Mouse (Mus musculus) 3T3-L1 (cell line): ENCODE measurements around the gene Max.
A peak's percentile ranks its signal among the peaks of the same experiment; 100 is the strongest.

Experiments
- DNase-seq: peaks from one replicate; pipeline ENCODE4 v3.0.0-alpha.2; 2015; ENCODE audit warnings: low read depth, low spot score

The Max gene

DNA sequence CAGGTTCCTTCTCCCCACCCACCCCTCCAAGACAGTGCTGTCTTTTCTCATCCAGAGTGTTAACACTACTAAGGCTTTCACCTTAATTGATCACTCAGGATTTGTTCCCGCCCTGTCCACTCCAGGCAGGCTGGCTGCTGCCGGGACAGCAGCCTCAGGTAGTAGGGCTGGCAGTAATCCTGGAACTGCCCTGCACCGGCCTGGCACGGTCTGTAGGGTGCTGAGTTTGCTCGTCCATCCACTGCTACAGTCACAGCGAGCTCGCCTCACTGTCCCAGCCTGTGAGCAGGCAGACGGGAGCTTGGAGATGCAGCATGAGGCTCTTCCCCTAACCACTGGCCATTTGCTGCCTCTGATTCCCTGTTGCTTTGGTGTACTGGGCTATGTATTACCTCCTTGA, 41.0 kb downstream of the Max start:
- no peak for DNase-seq

DNA sequence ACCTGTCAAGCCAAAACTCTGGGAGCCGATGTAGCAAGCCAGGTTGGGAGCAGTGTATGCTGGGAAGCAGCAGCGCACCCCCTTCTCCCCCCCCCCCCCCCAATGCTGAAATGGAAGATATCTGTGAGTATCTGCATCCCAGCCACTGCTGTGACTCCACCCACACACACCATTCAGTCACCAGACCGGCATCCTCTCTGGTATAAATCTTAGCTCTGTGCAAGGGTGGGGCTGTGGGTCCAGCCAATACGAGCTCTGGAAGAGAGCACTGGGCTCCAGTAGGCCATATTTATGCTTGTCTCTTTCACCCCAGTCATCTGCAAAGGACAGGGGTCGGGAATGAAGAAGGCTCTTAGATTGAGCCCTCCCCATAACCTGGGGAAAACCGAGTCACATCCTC, 41.6 kb downstream of the Max start:
- no peak for DNase-seq

DNA sequence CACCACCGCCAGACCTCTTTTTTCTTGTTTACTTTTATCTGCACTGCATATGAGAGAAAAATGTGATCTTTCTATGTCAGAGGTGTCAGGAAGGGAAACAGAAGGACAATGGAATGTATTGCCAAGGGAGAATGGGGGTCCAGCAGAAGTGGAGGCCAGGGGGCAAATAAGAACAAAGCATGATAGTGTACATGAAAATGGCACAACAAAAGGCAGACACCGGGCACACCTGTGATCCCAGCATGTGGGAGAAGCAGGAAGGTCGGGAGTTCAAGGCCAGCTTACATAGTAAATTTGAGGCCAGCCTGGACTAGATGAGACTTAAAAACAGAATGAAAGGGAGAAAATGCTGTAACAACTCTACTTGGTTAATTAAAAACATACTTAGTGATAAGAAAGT, 43.1 kb downstream of the Max start:
- DNase-seq = no peak

DNA sequence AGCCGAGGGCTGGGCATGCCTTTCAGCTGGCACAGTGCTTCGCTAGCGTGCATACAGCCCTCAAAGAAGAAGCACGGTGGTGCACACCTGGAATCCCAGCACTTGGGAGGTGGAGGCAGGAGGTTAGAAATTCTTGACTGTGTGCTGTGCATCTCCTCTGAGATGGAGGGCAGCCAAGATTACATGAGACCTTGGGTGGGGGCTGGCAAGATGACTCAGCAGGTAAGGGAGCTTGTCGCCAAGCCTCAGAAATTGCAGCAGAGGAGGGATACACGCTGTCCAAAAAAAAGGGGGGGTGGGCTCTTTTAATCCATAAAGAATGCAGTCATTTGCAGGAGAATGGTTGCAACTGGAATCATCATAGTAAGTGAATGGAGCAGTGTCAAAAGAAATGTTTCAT, 43.9 kb downstream of the Max start:
- peak; percentile 25 for DNase-seq

DNA sequence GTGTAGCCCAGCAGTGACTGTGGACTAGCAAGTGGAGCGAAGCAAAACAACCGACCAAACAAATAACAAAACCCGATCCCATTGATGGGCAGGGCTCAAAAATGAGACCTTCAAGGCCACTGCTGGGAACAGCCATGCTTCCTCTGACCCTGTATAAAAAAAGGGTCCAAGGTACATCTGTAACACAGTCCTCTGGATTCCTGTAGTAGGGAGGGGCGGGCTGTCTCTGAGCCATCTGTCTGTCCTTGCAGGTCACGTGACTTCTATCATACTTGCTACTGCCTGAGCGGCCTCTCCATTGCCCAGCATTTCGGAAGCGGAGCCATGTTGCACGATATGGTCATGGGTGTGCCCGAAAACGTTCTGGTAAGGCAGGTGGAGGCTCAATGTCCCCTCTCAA, 45.8 kb downstream of the Max start:
- no peak for DNase-seq

DNA sequence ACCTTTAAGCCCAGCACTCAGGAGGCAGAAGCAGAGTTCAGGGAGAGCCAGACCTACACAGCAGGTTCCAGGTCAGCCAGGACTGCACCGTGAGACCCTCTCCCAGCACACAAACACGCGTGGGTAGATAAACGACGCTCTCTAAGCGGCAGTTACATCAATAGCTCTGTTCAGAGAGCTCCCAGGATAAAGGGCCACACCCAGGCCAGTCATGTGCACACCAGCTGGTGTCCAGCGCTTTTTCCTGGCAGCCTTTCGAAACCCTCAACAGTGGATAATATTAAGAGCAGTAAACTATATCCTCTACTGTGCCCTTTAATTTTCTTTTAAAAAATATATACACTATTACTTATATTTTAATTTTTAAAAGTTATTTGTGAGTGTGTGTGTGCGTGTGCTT, 49.8 kb downstream of the Max start:
- DNase-seq = no peak

DNA sequence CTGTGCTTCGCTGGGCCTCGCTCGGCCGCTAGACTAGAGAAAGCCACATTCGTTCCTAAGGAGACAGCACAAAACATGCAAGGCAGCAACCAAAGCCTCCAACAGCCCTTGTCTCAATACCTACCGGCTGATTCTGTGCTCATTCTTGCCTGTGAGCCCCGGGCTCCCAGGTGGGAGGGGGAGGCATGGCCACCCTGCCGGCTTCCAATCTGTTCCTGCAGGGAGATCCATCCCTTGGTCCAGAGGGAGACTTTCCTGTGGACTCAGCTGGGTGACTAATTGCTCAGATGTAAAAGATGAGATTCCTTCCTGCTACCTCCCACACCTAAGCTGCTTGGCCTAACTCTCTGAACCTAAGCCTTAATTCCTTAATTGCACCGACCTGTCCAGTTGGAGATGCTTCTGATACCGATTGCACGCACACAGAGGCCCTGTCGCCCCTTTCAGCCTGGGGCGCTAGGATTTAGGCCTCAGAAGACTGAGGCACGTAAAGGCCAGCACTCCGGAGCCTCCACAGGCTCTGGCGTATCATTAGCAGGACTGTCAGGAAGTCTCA, 50.8 kb downstream of the Max start:
- DNase-seq = no peak

DNA sequence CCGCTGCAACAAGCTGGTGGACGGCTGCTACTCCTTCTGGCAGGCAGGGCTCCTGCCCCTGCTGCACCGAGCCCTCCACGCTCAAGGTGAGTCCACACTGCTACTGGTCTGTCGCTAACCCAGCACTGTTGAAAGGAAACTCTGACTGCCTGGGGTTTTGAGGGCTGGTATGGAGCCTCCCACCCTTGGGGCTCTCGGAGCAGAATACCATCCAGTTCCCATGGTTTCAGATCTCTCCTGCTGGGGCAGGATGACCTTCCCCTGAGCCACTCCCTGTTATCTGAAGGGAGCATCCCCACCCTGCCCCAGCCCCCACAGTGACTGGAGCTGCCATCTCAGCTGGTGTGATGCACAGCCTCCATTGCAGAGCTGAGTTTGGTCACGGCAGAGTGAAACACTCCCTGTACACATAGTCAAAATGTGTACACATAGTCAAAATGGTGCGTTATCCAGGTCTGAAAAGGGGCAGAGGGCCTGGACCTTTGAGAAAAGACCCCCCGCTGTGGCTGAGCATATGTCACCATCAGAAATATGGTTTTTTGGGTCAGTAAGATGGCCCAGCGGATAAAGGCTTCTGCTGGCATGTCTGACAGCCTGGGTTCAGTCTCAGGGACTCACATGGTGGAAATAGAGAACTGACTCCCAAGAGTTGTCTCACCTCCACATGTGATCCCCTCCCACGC, 51.6 kb downstream of the Max start:
- no peak for DNase-seq

DNA sequence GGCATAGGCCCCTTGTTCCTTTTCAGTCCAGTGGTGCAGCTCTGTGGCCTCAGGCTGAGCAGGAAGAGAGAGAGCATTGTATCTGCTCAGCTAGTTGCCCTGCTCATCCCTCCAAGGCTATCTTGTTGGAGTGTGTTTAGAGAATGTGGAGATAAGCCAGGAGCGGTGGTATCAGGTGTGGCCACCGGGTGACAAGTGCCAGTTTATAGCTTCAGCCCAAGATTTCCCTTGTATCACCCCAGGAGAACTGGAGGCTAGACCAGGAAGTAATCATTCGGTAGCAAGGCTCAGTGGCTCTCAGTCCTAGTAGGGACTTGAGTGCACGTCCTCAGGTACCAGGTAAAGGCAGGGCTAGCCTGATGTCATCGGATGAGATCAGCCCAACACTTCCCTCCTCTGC, 52.8 kb downstream of the Max start:
- DNase-seq = no peak

DNA sequence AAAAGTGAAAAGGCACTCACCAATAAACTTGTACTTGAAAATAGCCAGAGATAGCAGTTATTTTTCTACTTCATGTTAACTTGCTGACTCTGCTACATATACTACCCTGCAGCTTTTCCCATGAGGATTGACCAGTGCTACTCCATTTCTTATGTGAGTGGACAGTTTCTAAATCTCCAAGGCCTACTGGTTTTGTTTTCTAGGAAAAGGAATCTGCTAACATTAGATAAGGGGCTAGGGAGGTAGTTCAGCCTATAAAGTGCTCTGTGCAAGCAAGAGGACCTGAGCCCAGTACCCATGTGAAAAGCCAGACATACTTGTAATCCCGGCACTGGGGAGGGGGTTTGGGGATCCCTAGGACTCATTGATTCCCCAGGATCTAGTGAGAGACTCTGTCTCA, 55.7 kb downstream of the Max start:
- no peak for DNase-seq

DNA sequence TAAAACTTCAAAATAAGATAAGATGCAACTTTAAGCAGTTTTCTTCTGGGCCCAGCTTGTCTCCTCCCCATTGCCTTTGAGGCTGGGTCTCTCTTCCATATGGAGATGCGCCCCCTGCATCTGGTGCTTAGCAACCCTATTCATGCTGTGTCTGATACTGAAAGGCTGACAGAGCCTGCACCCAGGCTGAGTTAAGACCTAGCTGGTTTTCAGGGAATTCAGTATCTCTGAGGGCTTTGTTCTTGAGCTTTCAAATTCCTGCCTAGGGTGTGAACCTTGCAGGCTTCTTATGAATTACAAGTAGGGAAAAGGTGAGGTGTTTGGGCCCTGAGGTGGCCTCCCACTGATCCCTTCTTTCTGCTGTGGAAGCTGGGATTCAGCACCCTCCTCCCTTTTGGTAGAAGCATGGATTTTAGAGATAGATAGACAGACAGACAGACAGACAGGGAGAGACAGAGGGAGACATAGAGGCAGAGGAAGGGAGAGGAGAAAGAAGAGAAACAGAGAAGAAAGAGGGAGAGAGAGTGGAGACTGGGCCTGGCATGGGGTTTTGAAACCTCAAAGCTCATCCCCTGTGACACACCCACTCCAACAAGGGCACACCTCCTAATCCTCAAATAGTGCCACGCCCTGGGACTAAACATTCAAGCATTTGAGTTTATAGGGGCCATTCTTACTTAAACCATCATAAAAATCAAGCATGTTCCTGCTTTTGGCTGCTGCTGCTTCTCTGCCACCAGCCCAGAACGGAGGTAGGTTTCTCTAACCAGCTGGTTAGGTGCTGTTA, 60.3 kb downstream of the Max start:
- no peak for DNase-seq

DNA sequence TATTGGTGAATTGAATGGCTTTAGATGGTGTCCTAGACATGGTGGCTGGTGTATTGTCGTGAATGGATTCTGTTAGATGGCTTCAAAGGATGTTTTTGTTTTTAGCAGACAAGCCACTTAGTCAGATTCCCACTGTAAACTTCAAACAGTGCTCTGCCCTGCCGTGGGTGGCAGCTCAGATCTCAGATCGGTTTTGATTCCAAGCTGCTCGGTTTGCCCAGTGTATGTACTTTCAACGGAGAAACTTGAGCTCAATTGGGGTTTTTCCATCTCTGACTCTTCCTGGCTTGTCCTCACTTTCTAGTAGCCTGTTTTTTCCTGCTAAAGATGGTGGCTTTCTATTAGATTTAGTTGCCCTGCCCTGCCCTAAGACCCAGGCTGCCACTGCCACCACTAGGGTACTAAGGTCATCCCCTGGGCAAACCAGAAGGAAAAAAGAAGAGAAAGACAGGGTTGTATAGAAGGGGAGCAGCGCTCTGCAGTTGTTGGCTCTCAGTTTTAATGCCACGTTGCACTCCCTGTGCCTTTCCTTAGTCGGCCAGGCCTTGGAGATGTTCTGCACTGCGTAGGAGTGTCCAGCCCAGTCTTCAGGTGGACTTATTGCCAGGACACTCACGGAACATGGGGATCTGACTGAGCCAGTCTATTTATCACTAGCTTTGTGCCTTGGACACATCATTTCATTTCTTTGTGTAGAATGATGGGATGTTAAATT, 62.6 kb downstream of the Max start:
- DNase-seq = no peak

DNA sequence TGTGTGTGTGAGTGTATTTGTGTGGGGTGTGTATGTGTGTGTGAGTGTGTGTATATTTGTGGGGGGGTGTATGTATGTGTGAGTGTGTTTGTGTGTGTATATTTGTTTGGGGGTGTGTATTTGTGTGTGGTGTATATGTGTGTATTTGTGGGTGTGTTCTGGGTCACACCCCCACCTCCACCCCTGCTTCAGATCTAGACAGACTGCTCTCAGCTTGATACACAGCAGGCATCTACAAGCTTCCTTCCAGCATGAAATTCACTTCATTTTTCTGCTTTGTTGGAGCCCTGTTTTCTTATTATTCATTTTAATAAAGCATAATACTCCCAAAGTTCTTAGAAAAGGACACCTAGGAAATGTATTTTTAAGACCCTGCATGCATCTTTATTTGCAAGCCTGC, 63.9 kb downstream of the Max start:
- no peak for DNase-seq

DNA sequence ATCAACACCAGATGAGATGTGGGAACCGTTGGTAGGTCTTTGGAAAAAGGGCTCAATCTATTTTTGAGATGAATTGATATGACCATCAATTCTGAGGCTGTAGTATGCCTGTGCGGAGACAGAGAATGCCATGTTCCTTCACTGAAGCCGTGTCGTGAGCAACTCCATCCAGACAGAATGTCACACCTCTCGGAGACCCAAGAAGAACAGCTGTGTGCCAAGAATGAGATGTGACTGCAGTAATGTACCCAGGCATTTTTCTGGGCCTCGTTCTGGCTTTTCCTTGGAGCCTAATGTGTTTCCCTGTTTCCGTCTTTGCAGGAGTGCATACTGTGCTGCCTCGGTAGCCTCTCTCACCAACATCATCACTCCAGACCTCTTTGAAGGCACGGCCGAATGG, 65.0 kb downstream of the Max start:
- no peak for DNase-seq

DNA sequence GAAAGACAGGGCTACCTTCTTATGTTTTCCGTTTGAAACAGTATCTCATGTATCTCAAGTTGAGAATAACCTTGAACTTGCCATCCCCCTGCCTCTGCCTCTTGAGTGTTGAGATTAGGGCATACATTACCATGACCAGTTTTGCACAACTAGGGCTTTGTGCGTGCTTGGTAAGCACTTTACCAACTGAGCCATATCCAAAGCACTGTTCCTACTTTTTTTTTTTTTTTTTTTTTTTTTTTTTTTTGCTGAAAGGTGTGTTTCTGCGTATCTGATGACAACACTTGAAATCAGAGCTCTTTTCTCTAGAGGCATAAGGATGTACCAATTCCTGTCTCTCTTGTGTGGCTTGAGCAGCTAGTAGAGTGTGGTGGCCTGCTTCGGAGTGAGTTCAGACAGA, 65.4 kb downstream of the Max start:
- DNase-seq = no peak

DNA sequence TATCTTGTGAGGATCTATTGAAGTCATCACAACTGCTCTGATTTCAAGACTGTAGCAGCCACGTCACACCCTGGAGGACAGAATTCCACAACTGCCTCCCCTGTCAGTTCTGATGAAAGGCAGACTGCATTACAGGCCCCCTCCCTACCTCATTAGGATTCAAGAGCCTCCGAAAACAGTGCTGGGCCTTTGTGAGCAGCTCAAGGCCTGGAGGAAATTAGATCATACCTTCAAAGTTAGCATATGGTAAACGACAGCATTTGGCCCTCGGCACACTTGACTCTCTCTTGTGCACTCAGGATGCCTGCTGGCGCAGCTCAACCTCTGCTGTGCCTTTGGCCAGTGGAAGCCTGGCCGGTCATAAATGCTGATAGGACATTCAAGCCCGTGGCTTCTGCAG, 66.2 kb downstream of the Max start:
- no peak for DNase-seq

DNA sequence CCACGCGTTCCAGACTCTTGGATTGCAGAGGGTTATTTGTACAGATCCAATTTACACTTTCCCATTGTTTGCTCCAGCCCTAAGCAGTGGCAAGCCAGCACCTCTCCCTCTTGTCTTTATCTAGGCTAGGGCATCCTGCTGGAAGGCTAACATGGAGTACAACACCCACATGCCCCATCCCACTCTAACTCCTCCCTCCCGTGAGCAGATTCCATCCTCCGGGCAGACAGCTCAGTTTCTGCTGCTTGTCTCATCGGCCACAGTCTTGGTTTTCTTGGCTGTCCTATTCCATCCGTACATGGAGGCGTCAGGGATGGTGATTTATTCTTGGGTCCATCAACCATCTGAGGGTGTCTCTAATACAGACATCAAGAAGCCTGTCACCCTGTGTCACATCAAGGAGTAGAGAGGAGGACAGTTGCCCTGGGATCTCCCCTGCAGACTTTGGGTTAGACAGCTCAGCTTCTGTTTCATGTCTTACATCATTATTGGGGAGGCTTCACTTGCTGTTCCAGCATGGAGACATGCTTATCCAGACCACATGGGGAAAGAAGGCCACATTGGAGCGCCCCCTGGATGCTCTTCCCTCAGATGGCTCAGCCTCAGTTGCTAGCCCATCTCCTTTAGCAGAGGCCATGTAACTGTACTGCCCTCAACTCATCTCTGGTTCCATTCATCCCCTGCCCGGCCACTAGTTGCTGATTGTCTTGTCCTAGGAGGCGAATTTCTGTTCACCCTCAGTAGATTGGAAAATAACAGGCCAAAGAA, 67.0 kb downstream of the Max start:
- DNase-seq = peak; percentile 7

DNA sequence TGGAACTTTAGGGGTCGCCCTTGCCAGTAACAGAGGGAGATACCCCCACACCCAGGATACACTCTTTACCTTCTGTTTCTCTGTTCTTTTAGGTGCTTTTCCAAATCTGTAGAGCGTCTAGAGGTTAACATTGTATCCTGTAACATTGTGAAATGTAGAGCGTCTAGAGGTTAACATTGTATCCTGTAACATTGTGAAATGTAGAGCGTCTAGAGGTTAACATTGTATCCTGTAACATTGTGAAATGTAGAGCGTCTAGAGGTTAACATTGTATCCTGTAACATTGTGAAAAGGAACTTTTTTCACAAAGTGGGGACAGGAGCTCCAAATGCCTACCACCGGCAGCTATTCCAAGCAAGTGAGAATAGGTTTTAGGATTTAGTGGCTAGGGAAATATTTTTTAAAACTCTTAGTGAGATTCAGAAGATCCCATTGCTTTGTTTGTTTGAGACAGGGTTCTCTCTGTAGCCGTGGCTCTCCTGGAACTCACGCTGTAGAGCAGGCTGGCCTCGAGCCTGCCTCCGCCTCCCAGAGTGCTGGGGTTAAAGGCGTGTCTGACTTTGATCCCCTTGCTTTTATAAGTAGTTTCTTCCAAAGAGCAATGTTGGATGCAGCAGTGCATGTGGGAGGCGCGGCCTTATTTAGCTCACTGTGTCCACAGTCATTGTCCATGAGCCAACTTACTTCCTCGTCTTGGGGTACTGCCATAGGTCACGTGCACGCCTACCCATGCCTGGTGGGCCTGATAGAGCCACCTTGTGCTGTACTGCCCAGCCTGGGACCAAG, 68.9 kb downstream of the Max start:
- DNase-seq = no peak

DNA sequence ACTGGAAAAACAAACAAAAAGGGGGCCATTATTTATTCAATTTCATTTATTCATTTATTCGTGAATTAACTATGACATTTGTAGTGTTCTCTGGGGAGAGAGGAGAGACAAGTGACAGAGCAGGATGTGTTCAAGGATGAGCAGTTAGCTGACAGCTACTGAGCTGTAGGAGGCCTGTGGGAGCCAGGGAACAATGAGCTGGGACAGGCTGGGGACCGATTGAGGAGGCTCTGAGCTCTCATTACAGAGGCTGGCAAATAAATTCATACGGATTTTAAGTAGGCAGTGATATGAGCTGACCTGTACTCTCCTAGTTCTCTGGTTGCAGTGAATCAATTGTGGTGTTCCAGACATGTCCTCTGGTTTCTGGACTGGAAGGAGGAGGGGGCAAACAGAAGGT, 70.8 kb downstream of the Max start:
- DNase-seq = no peak

DNA sequence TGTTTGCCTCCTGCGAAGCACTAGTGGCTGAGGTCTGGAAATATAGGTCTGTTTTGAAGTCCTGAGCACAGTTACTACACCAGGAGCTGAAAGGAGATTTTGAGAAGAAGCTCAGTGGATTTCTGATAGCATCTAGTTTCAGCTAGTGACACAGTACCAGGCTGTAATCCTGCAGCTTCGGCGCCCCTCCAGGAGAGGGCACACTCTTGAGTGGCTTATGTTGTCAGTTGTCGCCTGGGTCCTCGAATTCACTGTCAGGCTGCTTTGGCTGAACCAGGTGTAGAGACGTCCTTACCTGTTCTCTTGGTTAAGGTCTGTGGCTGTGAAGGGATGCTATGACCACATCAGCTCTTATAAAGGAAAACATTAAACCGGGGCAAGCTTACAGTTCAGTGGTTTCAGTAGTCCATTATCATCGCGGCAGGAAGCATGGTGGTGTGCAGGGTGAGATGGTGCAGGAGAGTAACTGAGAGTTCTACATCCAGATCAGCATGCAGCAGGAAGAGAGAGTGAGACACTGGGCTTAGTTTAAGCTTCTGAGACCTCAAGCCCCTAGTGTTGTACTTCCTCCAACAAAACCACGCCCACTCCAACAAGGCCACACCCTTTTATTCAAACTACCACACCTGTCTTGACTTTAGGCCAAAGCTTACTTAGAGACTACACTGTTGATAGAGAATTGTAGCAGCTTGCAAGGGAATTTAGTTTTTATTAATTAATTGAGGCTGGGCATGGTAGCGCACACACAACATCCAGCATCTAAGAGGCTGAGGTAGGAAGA, 72.4 kb downstream of the Max start:
- DNase-seq = no peak
